Mouse (Mus musculus) midbrain, embryonic 13.5 days (tissue): ENCODE results near the gene Crocc. TPM values are rescaled to one million over a fixed set of nuclear protein-coding genes. Genes with fewer than 3 reads are reported as not detected.

Experiments used
- ATAC-seq: fragments of 200-750 bp; cut with Nextera tagmentation; 2 replicates; pipeline ENCODE4 v1.8.0; 2017; ENCODE audit warnings: mild to moderate bottlenecking, moderate TSS enrichment, moderate library complexity
- H3K27ac ChIP-seq: fragments of 300-500 bp; sonication (generic); 2 replicates; pipeline ENCODE4 v1.5.1; 2015; ENCODE audit warnings: inconsistent platforms, mild to moderate bottlenecking, moderate library complexity
- H3K27me3 ChIP-seq: fragments of 300-500 bp; sonication (generic); 2 replicates; pipeline ENCODE4 v1.6.1; 2015; ENCODE audit warnings: mild to moderate bottlenecking, inconsistent platforms
- H3K36me3 ChIP-seq: fragments of 300-500 bp; sonication (generic); 2 replicates; pipeline ENCODE4 v1.6.1; 2015; ENCODE audit warnings: mild to moderate bottlenecking, inconsistent platforms
- H3K4me1 ChIP-seq: fragments of 300-500 bp; sonication (generic); replicated peaks from 2 replicates; pipeline ENCODE4 v1.6.1; 2015; ENCODE audit warnings: inconsistent platforms
- H3K4me2 ChIP-seq: fragments of 300-500 bp; sonication (generic); replicated peaks from 2 replicates; pipeline ENCODE4 v1.6.1; 2015; ENCODE audit warnings: moderate library complexity, mild to moderate bottlenecking, inconsistent platforms
- H3K4me3 ChIP-seq: fragments of 300-500 bp; sonication (generic); replicated peaks from 2 replicates; pipeline ENCODE4 v1.5.1; 2015; ENCODE audit warnings: mild to moderate bottlenecking, inconsistent platforms
- H3K9ac ChIP-seq: fragments of 300-500 bp; sonication (generic); replicated peaks from 2 replicates; pipeline ENCODE4 v1.6.1; 2015; ENCODE audit warnings: mild to moderate bottlenecking, inconsistent platforms
- H3K9me3 ChIP-seq: fragments of 300-500 bp; sonication (generic); 2 replicates; pipeline ENCODE4 v1.6.1; 2016; ENCODE audit warnings: mild to moderate bottlenecking, inconsistent platforms
- WGBS: fragments of 180-500 bp; shearing (Covaris S2); methylation state at CpG from one replicate; pipeline ENCODE4 v1.1.7; 2015; 5-methylcytosine and 5-hydroxymethylcytosine counted together
- polyA plus RNA-seq: library from polyadenylated mRNA; unstranded; fragments of >200 nt; fragmentation: Nextera tagmentation; extraction: Ambion mirVana; gene quantifications from 2 replicates; pipeline ENCODE4 v1.2.1, GENCODE M21; 2015

The Crocc gene
- polyA plus RNA-seq, 1 experiment from 2014 or later, result 8.8 TPM

DNA sequence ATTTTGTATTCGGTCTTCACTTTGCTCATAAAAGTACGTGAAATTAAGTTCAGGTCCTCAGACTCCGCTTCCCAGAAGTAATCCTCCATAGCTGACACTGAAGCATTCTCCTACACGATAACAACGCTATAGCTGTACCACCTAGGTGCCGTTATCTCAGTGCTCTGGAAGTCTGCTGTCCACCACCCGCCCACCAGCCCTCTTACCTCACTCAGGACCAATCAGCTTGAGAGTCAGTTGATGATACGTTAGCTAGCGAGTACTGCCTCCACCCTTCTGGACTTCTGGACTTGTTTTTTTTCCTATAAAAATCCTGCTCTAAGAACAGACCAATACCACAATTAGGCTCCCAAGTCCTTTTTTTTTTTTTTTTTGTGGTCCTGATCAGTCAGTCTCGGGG, 26.5 kb upstream of the Crocc start:
- 80% methylated on average over 10 of the region's 10 CpGs for WGBS
- no peaks in the 10 kb centered on the region for H3K9me3 ChIP-seq
- no peak for ATAC-seq
- H3K27me3 ChIP-seq, result no peaks in the 10 kb centered on the region
- H3K4me3 ChIP-seq, result no peak overlapping the region
- no peak overlapping the region for H3K9ac ChIP-seq
- no peak overlapping the region for H3K27ac ChIP-seq
- H3K4me2 ChIP-seq, result no peak overlapping the region
- H3K4me1 ChIP-seq, result no peaks in the 10 kb centered on the region
- no peaks in the 10 kb centered on the region for H3K36me3 ChIP-seq

DNA sequence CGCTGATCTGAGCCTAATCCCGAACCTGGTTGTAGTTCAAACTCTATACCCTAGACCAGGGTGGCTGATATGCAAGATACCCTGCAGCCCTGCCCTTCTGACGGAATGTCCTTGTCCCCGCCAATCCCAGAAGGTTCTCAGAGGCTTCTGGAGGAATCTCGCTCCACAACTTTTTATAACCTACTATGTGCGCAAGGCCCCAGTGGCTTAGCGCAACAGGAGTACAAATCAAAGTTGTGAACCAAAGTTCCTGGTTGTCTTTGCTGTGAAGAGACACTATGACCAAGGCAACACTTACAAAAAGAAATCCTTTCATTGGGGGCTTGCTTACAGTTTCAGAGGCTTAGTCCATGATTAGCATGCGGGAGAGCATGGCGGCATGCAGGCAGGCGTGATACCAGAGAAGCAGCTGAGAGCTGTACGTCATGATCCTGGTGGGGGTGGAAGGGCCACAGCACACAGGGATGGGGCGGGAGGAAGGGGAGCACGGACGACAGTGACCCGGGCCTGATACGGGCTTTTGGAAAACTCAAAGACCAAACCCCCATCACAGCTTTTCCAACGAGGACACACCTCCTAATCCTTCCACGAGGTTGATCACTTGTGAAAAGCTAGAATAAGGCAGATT, 18.3 kb upstream of the Crocc start:
- Histone ChIP-seq H3K9me3 (no peaks in the 10 kb centered on the region), H3K4me3 (peak overlapping the region; percentile 85), H3K4me1 (peaks cover 18% of the 10 kb centered on the region), H3K4me2 (no peak overlapping the region), H3K27ac (no peak overlapping the region), H3K36me3 (peaks cover 10% of the 10 kb centered on the region), H3K27me3 (no peaks in the 10 kb centered on the region), H3K9ac (no peak overlapping the region)
- 71% methylated on average over 18 of the region's 18 CpGs for WGBS
- ATAC-seq, result peak; percentile 61

GRCm38 (mm10) chr4:141077681-141078509, 17.5 kb upstream of the Crocc start, which contains the start of gene Necap2:
Gene Necap2 (minus strand): TSS chr4:141078357.
- H3K27ac ChIP-seq, result peak within 1 kb of the TSS; percentile 52
- peak within 1 kb of the TSS; percentile 89 for H3K4me2 ChIP-seq
- peak; percentile 98 for ATAC-seq
- H3K4me1 ChIP-seq, result peaks cover 18% of the 10 kb centered on the region
- peak within 1 kb of the TSS; percentile 85 for H3K4me3 ChIP-seq
- H3K27me3 ChIP-seq, result no peaks in the 10 kb centered on the region
- WGBS, result 1% methylated on average over 67 of the region's 67 CpGs
- H3K9ac ChIP-seq, result peak within 1 kb of the TSS; percentile 93
- H3K9me3 ChIP-seq, result no peaks in the 10 kb centered on the region
- peaks cover 17% of the 10 kb centered on the region for H3K36me3 ChIP-seq

- Histone ChIP-seq H3K36me3 (peaks cover 27% of the 10 kb centered on the region), H3K9ac (peak overlapping the region; percentile 93), H3K27me3 (no peaks in the 10 kb centered on the region), H3K4me2 (peak overlapping the region; percentile 89), H3K4me1 (peaks cover 18% of the 10 kb centered on the region), H3K9me3 (no peaks in the 10 kb centered on the region), H3K4me3 (peak overlapping the region; percentile 85), H3K27ac (no peak overlapping the region)
- ATAC-seq, result no peak
- whole genome bisulfite sequencing, result 86% methylated on average over 17 of the region's 17 CpGs
Measured at GRCm38 (mm10) chr4:141076761-141077506, 16.6 kb upstream of the Crocc start.

GRCm38 (mm10) chr4:141074109-141074508, 13.8 kb upstream of the Crocc start:
- no peaks in the 10 kb centered on the region for H3K9me3 ChIP-seq
- H3K27me3 ChIP-seq, result no peaks in the 10 kb centered on the region
- ATAC-seq, result no peak
- no peak overlapping the region for H3K4me2 ChIP-seq
- no peak overlapping the region for H3K4me3 ChIP-seq
- peaks cover 53% of the 10 kb centered on the region for H3K36me3 ChIP-seq
- H3K4me1 ChIP-seq, result peaks cover 18% of the 10 kb centered on the region
- H3K27ac ChIP-seq, result no peak overlapping the region
- WGBS, result 96% methylated on average over 4 of the region's 4 CpGs
- no peak overlapping the region for H3K9ac ChIP-seq

DNA sequence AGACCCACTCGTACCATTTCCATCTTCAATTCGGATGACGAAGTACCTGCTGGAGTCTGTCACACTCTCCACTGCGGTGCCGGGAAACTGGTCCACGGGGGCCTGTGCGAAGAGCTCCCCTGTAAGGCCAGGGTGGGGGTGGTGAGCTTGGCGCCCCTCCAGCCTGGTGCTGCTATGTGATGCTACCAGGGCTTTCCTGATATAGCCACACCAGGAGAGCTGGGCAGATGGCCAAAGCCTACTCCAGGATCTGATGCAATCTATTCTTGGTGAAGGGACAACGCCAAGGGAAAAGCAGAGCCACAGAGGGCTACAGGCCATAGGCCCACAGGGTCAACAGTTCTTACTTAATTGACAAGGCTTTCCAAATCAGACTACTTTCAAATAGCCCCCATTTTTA, 13.3 kb upstream of the Crocc start:
- Histone ChIP-seq H3K4me1 (peaks cover 18% of the 10 kb centered on the region), H3K4me2 (no peak overlapping the region), H3K9me3 (no peaks in the 10 kb centered on the region), H3K36me3 (peaks cover 58% of the 10 kb centered on the region), H3K27ac (no peak overlapping the region), H3K27me3 (no peaks in the 10 kb centered on the region), H3K9ac (no peak overlapping the region), H3K4me3 (no peak overlapping the region)
- ATAC-seq, result no peak
- 93% methylated on average over 9 of the region's 9 CpGs for WGBS

GRCm38 (mm10) chr4:141072502-141072901, 12.2 kb upstream of the Crocc start:
- ATAC-seq, result no peak
- WGBS, result 97% methylated on average over 11 of the region's 11 CpGs
- peaks cover 70% of the 10 kb centered on the region for H3K36me3 ChIP-seq

DNA sequence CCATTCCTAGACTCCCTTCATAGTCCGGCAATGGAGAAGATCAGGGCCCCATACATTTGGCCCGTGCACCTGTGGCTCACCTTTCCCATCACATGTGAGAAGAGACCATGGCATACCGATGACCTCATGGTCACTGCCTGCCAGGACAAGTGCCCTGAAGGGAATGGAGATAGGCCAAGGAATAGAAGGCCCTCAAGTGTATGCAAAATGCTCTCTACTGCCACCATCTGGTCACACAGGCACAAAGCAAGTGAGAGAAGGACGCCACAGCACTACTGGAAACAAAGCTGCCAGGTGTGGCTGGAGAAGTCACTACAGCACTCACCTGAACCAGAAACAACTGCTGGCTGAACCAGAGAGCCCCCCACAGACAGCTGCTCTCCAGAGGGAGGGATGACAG, 9.4 kb upstream of the Crocc start:
- Histone ChIP-seq H3K27me3 (no peaks in the 10 kb centered on the region), H3K27ac (no peak overlapping the region), H3K4me2 (no peak overlapping the region), H3K4me3 (no peak overlapping the region), H3K4me1 (no peaks in the 10 kb centered on the region), H3K9me3 (no peaks in the 10 kb centered on the region), H3K9ac (no peak overlapping the region), H3K36me3 (peaks cover 88% of the 10 kb centered on the region)
- 64% methylated on average over 4 of the region's 4 CpGs for WGBS
- no peak for ATAC-seq

More at GRCm38 (mm10) chr4:141072502-141072901, 12.2 kb upstream of the Crocc start:
- peaks cover 16% of the 10 kb centered on the region for H3K4me1 ChIP-seq
- H3K27me3 ChIP-seq, result no peaks in the 10 kb centered on the region
- no peaks in the 10 kb centered on the region for H3K9me3 ChIP-seq
- no peak overlapping the region for H3K4me2 ChIP-seq
- no peak overlapping the region for H3K9ac ChIP-seq
- no peak overlapping the region for H3K27ac ChIP-seq
- no peak overlapping the region for H3K4me3 ChIP-seq

DNA sequence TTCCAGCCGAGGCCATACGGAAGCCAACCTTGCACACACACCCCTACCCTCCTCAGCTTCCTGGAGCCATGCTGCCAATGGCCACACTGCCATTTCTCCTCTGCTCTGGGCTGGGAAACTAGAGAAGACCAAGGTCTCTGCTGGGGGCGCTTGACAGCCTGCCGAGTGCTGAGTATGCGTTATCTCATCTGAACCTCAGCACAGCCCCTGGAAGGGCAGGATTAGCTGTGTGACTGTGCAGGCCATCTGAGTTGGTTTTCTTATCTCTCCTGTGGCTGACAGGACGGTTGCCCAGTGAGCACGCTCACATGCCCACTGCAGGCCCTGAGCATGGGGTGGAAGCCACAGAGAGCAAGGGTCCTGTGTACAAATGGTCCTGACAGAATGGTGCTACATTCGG, 8.3 kb upstream of the Crocc start:
- no peak overlapping the region for H3K4me2 ChIP-seq
- no peak overlapping the region for H3K9ac ChIP-seq
- H3K4me3 ChIP-seq, result no peak overlapping the region
- H3K36me3 ChIP-seq, result peaks cover 82% of the 10 kb centered on the region
- no peak for ATAC-seq
- no peak overlapping the region for H3K27ac ChIP-seq
- no peaks in the 10 kb centered on the region for H3K27me3 ChIP-seq
- 92% methylated on average over 8 of the region's 8 CpGs for WGBS
- H3K9me3 ChIP-seq, result no peaks in the 10 kb centered on the region
- H3K4me1 ChIP-seq, result no peaks in the 10 kb centered on the region

DNA sequence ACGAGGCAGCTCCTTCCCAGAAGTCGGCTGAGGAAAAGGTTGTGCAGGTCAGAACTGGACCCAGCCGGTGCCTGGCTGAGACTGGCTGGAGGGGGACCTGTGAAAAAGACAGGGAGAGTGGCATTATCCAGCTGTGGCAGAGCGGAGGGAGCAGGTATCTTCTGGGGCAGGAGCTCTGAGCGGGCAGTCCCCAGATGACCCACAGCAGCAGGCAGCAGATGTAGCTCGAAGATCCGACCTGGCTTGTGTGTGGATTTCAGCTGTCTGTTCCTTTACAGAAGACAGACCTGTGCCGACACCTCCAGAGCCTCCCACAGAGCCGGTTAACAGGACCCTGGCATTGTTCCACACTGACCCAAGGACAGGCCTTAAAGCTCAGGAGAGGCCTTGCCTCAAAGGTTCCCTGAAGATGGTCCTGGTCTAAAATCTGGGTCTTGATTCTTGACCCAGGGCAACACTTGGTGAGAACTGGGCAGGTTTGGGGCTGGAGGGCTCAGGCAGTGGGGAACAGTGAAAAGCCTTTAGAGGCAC, 7.2 kb upstream of the Crocc start:
- no peak for ATAC-seq
- Histone ChIP-seq H3K4me3 (no peak overlapping the region), H3K4me2 (no peak overlapping the region), H3K27me3 (no peaks in the 10 kb centered on the region), H3K9me3 (no peaks in the 10 kb centered on the region), H3K27ac (no peak overlapping the region), H3K9ac (no peak overlapping the region), H3K36me3 (peaks cover 71% of the 10 kb centered on the region), H3K4me1 (no peaks in the 10 kb centered on the region)
- WGBS, result 91% methylated on average over 9 of the region's 9 CpGs

DNA sequence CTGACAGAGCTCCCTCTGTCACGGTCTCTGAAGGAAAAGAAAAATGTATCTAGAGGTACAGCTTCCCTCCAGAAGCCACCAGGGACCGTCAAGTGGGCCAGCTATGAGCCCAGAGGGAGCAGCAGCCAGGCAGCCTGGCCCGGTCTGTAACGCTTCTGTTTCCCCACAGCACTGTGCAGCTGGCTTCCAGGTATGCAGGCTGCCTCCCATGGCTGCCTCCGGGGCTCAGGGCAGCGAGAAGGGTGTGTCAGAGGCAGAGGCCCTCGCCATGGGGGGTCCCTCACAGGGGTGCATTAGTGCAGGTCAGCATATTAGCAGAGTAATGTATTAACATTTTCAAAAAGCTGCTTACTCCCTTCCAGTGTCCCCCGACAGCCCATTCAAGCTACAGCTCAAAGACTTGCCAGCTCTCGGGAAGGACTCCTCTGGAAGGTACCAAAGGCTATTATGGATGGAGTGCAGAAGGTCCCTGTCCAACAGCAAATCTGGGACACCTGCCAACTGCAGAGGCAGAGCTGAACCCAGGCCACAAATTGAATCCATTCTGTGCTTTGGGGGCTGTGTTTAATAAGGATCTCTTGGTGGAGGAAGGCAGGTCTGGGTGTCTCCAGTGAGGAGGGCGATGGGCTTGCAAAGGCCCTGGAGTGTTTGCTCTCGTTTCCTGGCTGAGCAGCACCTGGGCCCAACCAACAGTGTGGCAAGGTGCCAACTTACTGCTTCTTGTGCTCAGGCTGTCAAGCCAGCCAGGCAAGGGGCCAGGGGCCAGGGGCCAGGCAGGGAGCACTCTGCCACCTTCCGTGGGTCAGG, 6.6 kb upstream of the Crocc start:
- Histone ChIP-seq H3K27ac (peak overlapping the region; percentile 45; the same call in 1 of the 2 replicates), H3K27me3 (no peaks in the 10 kb centered on the region), H3K4me1 (no peaks in the 10 kb centered on the region), H3K9me3 (no peaks in the 10 kb centered on the region), H3K36me3 (peaks cover 64% of the 10 kb centered on the region), H3K4me3 (no peak overlapping the region), H3K9ac (no peak overlapping the region), H3K4me2 (no peak overlapping the region)
- ATAC-seq, result no peak
- WGBS, result 85% methylated on average over 12 of the region's 12 CpGs
